Mouse (Mus musculus): ENCODE data around the gene Prdm15.

The Prdm15 gene

GRCm38 (mm10) chr16:97851741-97852319 is at the start of gene Prdm15:
TSS of gene Prdm15 (minus strand) at chr16:97851850.
- peak; percentile 74 for DNase-seq (ENCODE audit: low read depth, low spot score)

GRCm38 (mm10) chr16:97897346-97898024 is 45.8 kb upstream of the Prdm15 start:
- DNase-seq (ENCODE audit: low read depth, low spot score): peak; percentile 24

- DNase-seq (ENCODE audit: low read depth, low spot score): no peak
Measured at GRCm38 (mm10) chr16:97887762-97888161, 36.1 kb upstream of the Prdm15 start.

GRCm38 (mm10) chr16:97883696-97884095 is 32.0 kb upstream of the Prdm15 start:
- no peak for DNase-seq (ENCODE audit: low read depth, low spot score)

GRCm38 (mm10) chr16:97882891-97883290 is 31.2 kb upstream of the Prdm15 start:
- no peak for DNase-seq (ENCODE audit: low read depth, low spot score)

- no peak for DNase-seq (ENCODE audit: low read depth, low spot score)
Measured at GRCm38 (mm10) chr16:97879134-97879533, 27.5 kb upstream of the Prdm15 start.

GRCm38 (mm10) chr16:97877502-97877901 is 25.9 kb upstream of the Prdm15 start:
- no peak for DNase-seq (ENCODE audit: low read depth, low spot score)

- DNase-seq (ENCODE audit: low read depth, low spot score): no peak
Measured at GRCm38 (mm10) chr16:97875101-97875500, 23.5 kb upstream of the Prdm15 start.

- no peak for DNase-seq (ENCODE audit: low read depth, low spot score)
Measured at GRCm38 (mm10) chr16:97874376-97874775, 22.7 kb upstream of the Prdm15 start.

GRCm38 (mm10) chr16:97872657-97873056 is 21.0 kb upstream of the Prdm15 start:
- no peak for DNase-seq (ENCODE audit: low read depth, low spot score)

- DNase-seq (ENCODE audit: low read depth, low spot score): no peak
Measured at GRCm38 (mm10) chr16:97869193-97870102, 17.8 kb upstream of the Prdm15 start.

- DNase-seq (ENCODE audit: low read depth, low spot score): peak; percentile 58
Measured at GRCm38 (mm10) chr16:97863932-97864467, 12.3 kb upstream of the Prdm15 start.

- DNase-seq (ENCODE audit: low read depth, low spot score): no peak
Measured at GRCm38 (mm10) chr16:97856050-97856449, 4.4 kb upstream of the Prdm15 start.

GRCm38 (mm10) chr16:97851061-97851740 is 449 bp downstream of the Prdm15 start:
- DNase-seq (ENCODE audit: low read depth, low spot score): peak; percentile 62

- peak; percentile 78 for DNase-seq (ENCODE audit: low read depth, low spot score)
Measured at GRCm38 (mm10) chr16:97850667-97851060, 986 bp downstream of the Prdm15 start.

GRCm38 (mm10) chr16:97848832-97849231 is 2.8 kb downstream of the Prdm15 start:
- no peak for DNase-seq (ENCODE audit: low read depth, low spot score)

- no peak for DNase-seq (ENCODE audit: low read depth, low spot score)
Measured at GRCm38 (mm10) chr16:97844967-97845937, 6.4 kb downstream of the Prdm15 start.

- DNase-seq (ENCODE audit: low read depth, low spot score): no peak
Measured at GRCm38 (mm10) chr16:97832154-97832553, 19.5 kb downstream of the Prdm15 start.

GRCm38 (mm10) chr16:97828207-97828606 is 23.4 kb downstream of the Prdm15 start:
- no peak for DNase-seq (ENCODE audit: low read depth, low spot score)

GRCm38 (mm10) chr16:97823311-97824007 is 28.2 kb downstream of the Prdm15 start:
- no peak for DNase-seq (ENCODE audit: low read depth, low spot score)
